Mouse (Mus musculus): Measurements from ENCODE around the gene Cdhr4. TPM values are rescaled to one million over a fixed set of nuclear protein-coding genes. Genes with fewer than 3 reads are reported as not detected.
"Not testable (repeated sequence)": the region's sequence is repeated elsewhere in the genome, so short reads cannot be mapped to it uniquely, and the experiment has no call there.

Gene Cdhr4
- total RNA-seq, 2 experiments from 2014 or later, result 2.5 to 4.4 TPM

DNA sequence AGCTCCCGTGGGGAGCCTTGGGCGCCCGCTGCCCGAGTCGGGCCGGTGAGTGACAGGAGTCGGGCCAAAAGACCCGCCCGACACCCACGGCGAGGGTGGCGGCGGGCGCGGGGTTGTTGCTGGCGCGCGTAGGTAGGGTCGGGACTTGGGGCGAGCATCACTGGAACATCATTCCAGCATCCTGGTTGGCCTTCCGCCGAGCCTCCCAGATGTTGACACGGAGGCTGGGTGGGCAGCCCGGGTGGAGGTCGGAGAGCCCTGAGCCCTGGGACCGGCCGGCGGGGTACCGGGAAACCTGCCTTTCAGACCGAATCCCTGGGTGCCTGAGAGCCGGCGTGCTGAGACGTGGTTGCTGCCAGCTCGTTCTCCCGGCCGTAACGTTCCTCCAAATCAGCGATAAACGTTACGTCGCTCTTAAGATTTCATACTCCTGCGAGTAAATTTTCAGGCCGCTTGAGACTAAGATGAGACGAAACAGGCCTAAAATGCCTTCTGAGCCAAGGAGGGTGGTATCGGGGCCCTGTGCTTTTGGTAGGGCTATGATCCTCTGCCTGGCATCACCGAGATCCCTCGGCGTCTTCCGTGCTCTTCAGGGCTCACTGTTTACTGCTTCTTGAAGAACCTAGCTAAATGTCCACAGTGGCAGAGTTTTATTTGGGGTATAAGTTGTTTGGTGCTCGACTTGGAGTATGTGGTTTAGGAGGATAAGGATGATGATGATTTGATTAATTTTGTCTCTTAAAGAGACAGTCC lies 10.7 kb downstream of the Cdhr4 start:
- ATAC-seq (replicated peaks; ENCODE audit: low FRiP score, poor library complexity, severe bottlenecking), result peak; percentile 32

DNA sequence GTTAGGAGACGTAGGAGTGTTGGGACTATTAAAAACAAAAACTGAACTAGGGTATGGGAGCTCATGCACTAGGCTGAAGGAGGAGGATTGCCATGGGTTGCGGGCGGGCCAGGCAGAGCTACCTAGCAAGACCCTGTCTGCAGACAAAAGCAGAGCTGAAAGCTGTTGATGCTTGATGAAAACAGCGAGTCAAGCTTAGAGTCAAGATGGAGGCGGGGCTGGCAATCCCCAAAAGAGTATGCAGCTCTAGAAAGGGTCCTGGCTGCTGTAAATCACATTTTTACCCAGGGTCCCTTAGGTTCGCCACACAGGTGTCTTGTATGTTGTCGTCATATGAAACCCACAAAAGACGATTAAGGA lies 11.2 kb downstream of the Cdhr4 start:
- ATAC-seq (replicated peaks; ENCODE audit: low FRiP score, poor library complexity, severe bottlenecking), result peak; percentile 24

DNA sequence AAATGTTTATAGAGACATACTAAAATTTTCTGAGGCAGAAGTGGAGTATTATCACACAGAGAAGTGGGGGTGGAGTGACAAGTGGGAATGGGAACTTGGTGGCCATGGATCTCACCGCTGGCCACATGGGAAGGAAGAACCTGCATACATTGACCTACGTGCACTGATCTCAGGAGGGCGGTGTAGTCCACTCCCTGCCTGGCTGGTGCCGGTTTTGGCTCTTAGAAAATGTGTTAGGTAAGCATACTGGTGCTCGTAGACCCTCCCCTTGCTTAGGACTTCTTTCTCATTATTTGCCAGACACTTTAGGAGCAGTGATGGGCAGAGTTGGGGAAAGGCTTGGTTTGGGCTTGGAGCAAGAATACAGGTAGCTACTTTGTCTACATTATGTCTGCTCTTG lies 15.7 kb downstream of the Cdhr4 start:
- ATAC-seq (replicated peaks; ENCODE audit: low FRiP score, poor library complexity, severe bottlenecking), result no peak

DNA sequence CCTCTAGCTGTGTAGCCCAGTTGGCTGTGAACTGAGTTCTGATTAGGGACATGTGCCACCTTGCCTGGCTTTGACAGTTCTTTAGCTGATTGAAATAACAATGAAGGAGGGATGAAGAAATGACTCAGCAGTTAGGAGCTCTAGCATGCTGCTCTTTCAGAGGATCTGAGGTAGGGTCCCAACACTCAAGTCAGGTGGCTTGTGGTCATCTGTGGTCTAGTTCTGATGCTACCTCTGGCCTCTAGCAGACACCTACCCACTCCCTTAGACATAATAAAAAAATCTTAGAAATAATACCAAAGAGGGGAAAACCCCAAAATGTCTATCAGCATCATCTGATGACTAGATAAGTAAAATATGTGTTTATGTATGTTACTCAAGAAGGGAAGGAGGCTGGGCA lies 18.1 kb downstream of the Cdhr4 start:
- no peak for ATAC-seq (replicated peaks; ENCODE audit: low FRiP score, poor library complexity, severe bottlenecking)

DNA sequence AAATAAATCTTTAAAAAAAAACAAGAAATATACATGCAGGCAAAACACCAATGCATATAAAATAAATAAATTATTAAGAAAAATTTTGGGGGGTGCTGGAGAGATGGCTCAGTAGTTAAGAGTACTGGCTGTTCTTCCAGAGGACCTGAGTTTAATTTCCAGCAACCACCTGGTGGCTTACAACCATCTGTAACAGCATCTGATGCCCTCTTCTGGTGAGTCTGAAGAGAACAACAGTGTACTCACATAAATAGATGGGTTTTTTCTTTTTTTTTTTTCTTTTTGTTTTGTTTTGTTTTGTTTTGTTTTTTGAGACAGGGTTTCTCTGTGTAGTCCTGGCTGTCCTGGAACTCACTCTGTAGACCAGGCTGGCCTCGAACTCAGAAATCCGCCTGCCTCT lies 21.3 kb downstream of the Cdhr4 start:
- not testable (repeated sequence) for ATAC-seq (replicated peaks; ENCODE audit: low FRiP score, poor library complexity, severe bottlenecking)

DNA sequence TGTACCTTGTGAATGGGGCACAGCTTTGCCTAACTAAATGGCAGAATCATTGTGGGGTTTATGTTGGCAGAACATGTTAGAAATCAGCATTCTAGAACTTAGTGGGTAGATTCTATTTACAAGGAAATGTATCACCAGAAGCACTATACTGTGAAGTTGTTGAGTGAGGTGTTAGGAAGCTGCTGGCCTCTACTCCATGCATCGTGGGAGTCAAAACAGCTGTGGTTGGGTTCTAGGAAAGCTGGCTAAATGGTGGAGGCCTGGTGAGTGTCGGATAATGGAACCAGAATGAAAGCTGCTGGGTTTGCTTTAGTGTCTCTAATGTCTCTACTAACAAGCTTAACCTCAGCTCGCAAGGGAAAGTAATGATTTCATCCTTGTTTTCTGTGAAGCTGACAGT lies 24.8 kb downstream of the Cdhr4 start:
- no peak for ATAC-seq (replicated peaks; ENCODE audit: low FRiP score, poor library complexity, severe bottlenecking)

DNA sequence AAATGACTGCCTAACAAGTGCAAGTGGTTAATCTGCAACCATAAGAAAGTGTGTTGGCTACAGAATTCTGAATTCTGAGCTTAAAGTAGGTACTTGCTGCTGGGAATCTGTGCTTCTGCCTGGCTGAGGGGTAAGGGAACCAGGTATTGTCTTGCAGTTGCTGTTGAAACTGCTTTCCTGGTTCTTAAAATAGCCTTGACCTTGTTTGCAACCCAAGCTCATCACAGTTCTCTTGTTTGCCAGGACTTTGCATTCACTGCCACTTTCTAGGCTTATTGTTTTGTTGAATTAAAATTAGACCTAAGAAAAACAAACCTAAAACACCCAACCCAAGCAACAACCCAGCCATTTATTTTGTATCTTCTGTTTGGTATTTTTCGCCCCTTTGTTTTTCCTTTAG lies 28.4 kb downstream of the Cdhr4 start:
- no peak for ATAC-seq (replicated peaks; ENCODE audit: low FRiP score, poor library complexity, severe bottlenecking)

DNA sequence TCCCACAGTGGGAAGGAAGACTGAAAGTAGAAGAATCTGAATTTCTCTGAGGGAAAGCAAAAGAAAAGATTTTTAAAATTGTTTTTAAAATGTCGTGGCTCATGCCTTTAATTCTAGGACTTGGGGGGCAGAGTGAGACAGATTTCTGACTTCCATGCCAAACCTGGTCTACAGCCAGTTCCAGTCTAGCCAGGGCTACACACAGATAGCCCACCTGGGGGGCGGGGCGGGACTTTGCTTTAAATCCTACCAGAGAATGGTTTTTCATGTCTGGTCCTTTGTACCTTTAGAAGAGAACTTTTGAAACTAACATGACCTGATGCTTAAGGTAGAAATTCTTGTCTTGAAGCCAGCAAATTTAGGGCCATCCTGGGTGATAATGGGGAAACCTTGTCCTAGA lies 30.9 kb downstream of the Cdhr4 start:
- no peak for ATAC-seq (replicated peaks; ENCODE audit: low FRiP score, poor library complexity, severe bottlenecking)

DNA sequence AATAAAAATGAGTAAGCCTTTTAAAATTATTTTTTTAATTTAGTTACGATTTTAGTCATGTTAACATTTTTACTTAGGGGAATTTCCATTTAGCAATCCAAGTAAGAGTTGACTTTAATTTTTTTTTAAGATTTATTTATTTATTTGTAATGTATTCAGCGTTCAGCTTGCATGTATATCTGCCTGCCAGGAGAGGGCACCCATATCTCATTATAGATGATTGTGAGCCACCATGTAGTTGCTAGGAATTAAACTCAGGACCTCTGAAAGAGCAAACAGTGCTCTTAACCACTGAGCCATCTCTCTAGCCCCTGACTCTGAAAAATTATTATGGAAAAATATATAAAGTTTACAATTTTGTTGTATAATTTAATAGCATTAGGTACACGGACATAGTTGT lies 34.3 kb downstream of the Cdhr4 start:
- ATAC-seq (replicated peaks; ENCODE audit: low FRiP score, poor library complexity, severe bottlenecking), result no peak

DNA sequence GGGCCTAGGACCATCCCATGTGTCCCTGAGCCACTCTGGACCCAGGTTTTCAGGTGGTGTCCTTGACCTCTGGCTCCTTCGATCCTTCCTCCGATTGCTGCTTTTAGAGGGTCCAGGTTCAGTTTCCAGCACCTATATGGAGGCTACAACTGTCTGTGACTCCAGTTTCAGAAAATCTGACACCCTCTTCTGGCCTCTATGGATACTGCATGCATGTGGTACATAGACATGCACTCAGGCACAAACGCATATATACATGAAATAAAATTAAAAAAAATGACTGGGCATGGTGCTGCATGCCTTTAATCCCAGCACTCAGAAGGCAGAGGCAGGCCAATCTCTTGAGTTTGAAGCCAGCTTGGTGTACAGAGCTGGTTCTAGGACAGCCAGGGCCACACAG lies 35.6 kb downstream of the Cdhr4 start:
- ATAC-seq (replicated peaks; ENCODE audit: low FRiP score, poor library complexity, severe bottlenecking), result peak; percentile 33; the same call in 1 of the 2 replicates

DNA sequence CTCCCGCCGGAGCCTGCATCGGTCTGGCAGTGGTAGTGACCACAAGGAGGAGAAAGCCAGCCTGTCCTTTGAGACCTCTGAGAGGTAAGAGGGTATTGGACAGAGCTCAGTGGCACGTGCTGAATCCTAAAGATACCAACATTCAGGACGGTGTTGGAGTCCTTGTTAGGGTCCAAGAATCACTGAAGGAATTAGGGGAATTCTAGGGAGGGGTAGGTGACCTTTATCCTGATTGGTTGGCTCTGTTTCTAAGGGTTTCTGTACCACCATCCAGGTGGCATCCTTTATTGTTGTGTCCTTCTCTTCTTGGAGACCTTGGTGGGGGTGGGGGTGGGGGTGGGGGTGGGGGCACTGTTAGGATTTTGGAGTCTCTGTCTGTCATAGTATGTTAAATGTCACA lies 39.8 kb downstream of the Cdhr4 start:
- no peak for ATAC-seq (replicated peaks; ENCODE audit: low FRiP score, poor library complexity, severe bottlenecking)

DNA sequence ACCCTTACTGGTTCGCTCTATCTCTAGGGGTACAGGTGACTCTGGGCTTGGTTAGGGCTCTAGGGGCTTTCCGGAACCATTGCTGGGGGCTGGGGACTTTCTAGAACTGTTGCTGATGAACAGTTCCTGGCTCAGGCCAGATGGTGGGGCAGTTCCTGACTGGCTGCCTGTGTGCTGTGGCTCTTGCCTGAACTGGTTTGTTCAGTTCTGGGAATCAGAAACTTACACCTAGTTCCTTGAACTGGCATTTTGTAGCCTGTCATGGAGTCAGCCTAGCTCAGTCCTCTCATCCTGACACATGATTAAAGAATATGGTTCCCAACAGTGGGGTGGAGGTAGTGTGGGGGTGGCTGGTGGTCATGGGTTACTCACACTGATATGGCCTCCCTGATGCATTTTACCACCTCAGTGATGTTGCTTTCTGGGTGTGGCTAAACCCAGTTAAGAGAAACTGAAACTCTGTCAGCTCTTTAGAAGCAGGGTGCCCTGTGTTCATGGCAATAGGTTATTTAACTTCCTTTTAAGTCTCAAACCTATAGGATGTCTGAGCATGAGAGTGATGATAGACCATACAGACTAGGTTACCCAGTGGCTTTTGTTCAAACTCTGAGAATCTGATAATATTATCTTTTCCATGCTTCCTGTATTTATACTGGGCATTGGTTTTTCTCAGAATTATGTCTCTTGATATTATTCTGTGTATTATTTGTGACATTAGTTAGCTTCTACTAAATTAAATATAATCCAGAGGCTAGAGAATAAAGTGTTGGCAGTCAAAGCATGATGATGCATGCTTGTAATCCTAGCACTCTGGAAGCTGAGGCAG lies 43.2 kb downstream of the Cdhr4 start:
- ATAC-seq (replicated peaks; ENCODE audit: low FRiP score, poor library complexity, severe bottlenecking), result no peak

DNA sequence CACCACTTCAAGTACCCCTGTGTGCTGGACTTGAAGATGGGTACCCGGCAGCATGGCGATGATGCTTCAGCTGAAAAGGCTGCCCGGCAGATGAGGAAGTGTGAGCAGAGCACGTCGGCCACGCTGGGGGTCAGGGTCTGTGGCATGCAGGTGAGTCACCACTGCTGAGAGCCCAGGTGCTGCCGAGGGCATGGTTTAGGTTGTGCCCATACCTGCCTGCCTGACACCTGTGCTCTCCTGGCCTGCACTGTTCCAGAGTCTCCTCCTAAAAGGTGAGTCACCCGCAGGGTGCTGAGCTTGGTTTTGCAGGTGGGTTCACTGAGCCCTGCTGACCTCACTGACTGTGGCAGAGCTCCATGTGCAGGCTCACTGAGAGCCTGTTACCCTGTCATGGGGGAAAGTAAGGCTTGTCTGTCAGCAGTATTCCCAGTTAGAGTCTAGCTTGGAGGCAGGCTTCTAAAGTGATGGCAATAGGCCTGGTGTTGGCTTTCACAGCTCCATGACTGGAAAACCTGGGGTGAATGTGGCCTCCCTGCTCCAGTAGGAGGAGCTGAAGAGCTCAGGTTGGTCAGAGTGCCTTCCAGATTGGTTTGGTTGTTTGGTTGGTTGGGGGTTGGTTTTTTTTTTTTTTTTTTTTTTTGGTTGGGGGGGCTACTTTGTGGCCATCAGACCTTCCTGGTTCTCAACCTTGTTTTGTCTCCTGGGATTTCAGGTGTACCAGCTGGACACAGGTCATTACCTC lies 52.6 kb downstream of the Cdhr4 start:
- ATAC-seq (replicated peaks; ENCODE audit: low FRiP score, poor library complexity, severe bottlenecking), result no peak

DNA sequence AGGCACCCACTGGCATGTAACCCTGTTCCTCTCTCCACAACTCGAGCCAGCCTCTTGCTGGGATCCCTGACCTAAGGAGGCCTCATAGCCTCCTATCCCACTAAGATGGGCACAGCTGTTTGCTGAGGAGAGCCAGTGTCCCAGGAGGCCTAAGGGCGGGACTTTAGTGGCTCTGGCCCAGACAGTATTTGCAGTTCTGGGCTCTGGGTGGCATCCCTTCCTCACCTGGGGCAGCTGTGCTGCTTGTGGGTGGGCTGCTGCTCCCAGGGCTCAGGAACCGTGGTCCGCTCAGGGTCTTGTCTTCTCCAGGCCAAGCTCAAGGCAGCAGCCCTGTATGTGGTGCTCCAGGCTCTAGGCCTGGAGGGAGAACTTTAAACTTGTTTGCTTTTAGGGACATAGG lies 54.3 kb downstream of the Cdhr4 start:
- no peak for ATAC-seq (replicated peaks; ENCODE audit: low FRiP score, poor library complexity, severe bottlenecking)

DNA sequence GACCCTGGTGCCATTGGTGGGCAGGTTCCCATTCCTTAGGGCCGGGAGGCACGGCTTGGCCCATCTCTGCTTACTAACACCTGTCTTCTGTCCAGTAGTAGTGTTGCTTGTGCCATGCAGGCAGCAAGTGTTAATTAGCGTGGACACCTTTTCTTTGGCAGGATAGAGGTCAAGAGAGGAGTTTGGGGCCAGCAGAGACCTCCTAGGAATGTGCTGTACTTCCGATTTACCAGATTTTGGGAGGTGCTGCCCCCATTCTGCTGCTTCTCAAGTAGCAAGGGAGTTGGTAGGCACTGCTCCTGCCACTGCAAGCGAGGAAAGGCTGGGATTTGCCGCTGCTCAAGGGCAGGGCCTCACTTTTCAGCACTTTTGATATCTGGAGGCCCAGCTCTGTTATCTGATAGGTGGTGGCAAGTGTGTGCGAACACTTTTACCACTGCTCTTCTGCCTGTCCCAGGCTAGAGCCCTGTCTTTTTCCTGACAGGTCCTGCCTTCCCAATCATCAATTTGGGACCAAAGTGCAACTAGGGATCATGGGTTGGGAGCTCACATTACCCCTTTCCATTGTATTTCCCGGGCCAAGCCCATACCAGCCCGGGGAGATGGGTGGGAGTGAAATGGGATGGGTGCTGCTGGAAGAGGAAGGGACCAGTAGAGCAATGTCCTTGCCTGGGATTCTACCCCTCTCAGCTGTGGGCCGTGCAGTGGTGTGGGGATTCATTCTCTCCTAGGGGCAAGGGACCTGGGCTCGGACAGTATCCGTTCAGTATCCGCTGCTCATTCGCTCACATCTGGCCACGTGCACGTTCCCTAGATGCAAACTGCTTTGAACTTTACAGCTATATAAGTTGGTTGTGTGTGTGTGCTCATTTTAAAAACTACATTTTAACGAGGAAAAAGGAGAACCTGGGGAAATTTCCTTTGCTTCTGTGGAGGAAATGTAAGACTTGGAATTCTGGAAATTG lies 55.6 kb downstream of the Cdhr4 start:
- ATAC-seq (replicated peaks; ENCODE audit: low FRiP score, poor library complexity, severe bottlenecking), result 0 out of 2 replicates have a peak, but pooled peaks have one; percentile 6

DNA sequence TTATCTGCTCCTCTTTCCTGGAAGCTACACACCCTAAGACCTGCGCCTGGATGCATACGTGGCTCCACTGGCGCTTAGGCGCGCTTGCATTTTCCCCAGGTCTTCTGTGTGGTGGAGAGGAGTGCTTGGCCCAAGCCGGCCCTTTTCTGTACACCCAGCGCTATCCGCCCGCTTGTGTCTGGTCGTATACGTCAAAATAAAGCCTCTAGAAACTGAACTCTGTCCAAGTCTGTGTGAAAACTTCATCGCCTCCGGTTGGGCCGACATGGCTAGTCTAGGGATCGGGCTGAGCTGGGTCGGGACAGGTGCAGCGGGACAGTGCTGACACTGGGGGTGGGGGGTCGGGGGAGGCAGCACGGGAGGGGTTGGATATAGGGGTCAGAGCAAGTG lies 56.3 kb downstream of the Cdhr4 start:
- ATAC-seq (replicated peaks; ENCODE audit: low FRiP score, poor library complexity, severe bottlenecking), result 0 out of 2 replicates have a peak, but pooled peaks have one; percentile 1

DNA sequence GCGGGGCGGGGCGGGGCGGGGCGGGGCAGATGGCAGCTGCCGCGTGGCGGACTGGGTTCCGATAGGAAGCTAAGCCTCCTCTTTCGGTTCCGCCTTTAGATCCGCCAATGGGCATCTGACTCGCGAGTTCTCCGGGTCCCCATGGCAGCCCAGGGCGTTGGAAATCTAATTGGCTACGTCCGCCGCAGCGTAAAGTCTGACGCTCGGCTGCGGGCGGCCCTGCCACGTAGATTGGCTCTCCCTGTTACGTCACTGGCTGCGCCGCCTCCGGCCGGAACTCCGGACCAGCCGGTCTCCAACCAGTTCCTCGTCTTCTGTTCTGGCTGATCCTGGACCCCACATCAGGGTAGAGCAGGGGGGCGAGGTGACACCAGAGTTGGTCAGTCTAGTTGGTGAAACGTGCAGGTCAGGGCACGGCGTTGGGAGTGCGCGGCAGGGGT lies 56.7 kb downstream of the Cdhr4 start, which contains the start of gene Gmppb:
Gene Gmppb (plus strand): TSS at position 227 of the 440 bp plus-strand sequence.
- ATAC-seq (replicated peaks; ENCODE audit: low FRiP score, poor library complexity, severe bottlenecking), result peak; percentile 73

All from erythroblast, adult 5-6 weeks (primary cell).